Mouse (Mus musculus) embryonic facial prominence, embryonic 10.5 days (tissue): ENCODE data around the gene Clic6. TPM values are rescaled to one million over a fixed set of nuclear protein-coding genes. Genes with fewer than 3 reads are reported as not detected.

Experiments
- DNase-seq: peaks from one replicate; pipeline ENCODE4 v3.0.0-alpha.2; 2017; ENCODE audit warnings: low spot score
- H3K27ac ChIP-seq: fragments of 300-500 bp; sonication (generic); replicated peaks from 2 replicates; pipeline ENCODE4 v1.5.1; 2016; ENCODE audit warnings: mild to moderate bottlenecking
- H3K27me3 ChIP-seq: fragments of 300-500 bp; sonication (generic); replicated peaks from 2 replicates; pipeline ENCODE4 v1.6.1; 2016; ENCODE audit warnings: low read depth, mild to moderate bottlenecking; ENCODE audit not compliant: poor library complexity, severe bottlenecking
- H3K36me3 ChIP-seq: fragments of 300-500 bp; sonication (generic); replicated peaks from 2 replicates; pipeline ENCODE4 v1.6.1; 2016; ENCODE audit warnings: mild to moderate bottlenecking, moderate library complexity
- H3K4me1 ChIP-seq: fragments of 300-500 bp; sonication (generic); 2 replicates; pipeline ENCODE4 v1.6.1; 2016
- H3K4me3 ChIP-seq: fragments of 300-500 bp; sonication (generic); 2 replicates; pipeline ENCODE4 v1.5.1; 2016; ENCODE audit warnings: mild to moderate bottlenecking, moderate library complexity
- H3K9me3 ChIP-seq: fragments of 300-500 bp; sonication (generic); 2 replicates; pipeline ENCODE4 v1.6.1; 2016; ENCODE audit warnings: mild to moderate bottlenecking
- WGBS: fragments of 180-500 bp; shearing (Covaris S2); methylation state at CpG from one replicate; pipeline ENCODE4 v1.1.7; 2016; 5-methylcytosine and 5-hydroxymethylcytosine counted together
- polyA plus RNA-seq: library from polyadenylated mRNA; unstranded; fragments of >200 nt; fragmentation: Nextera tagmentation; extraction: Ambion mirVana; gene quantifications from 2 replicates; pipeline ENCODE4 v1.2.1, GENCODE M21; 2016

The Clic6 gene
- polyA plus RNA-seq, 1 experiment from 2014 or later = 5.6 TPM

DNA sequence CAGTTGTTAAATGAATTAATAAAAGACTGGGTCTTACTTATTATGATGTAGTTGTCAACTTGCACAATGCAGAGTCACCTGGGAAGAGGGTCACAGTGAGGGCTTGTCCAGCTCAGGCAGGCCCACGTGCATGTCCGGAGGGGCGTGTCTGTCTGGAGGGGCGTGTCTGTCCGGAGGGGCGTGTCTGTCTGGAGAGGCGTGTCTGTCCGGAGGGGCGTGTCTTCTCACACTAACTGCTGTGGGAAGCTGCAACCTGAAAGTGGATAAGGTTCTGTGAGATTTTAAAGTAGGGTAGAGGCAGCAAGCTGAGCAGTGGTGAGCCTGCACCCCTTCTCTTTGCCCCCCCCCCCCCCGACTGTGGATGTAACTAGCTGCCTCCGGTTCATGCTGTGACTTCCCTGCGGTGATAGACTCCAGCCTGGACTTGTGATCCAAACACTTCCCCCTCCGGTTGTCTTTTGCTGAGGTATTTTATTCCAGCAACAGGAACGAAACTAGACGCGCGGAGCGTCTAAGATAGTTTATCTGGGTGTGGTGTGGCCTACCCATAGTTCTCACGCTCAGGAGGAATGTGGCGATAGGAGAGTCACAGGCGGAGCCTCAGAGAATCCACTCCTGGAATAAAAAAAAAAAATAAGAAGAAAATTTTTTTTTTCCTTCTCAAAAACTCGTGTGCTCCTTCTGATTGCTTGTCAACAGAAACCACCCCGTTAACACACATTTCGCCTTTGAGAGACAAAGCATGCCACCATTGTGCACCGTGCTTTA is 10.3 kb upstream of the Clic6 start:
- H3K27ac ChIP-seq = no peak overlapping the region
- H3K4me1 ChIP-seq = 0 out of 2 replicates have a peak, but pooled peaks cover 10% of the 10 kb centered on the region
- no peaks in the 10 kb centered on the region for H3K36me3 ChIP-seq
- no peaks in the 10 kb centered on the region for H3K9me3 ChIP-seq
- WGBS = 61% methylated on average over 25 of the region's 25 CpGs
- H3K27me3 ChIP-seq = peaks cover 28% of the 10 kb centered on the region
- no peak overlapping the region for H3K4me3 ChIP-seq
- DNase-seq = peak; percentile 55

- peak overlapping the region; percentile 47 for H3K4me3 ChIP-seq
- peak; percentile 72 for DNase-seq
- 14% methylated on average over 23 of the region's 23 CpGs for WGBS
- no peaks in the 10 kb centered on the region for H3K9me3 ChIP-seq
- H3K27ac ChIP-seq = no peak overlapping the region
- no peaks in the 10 kb centered on the region for H3K36me3 ChIP-seq
- peaks cover 35% of the 10 kb centered on the region for H3K27me3 ChIP-seq
- 0 out of 2 replicates have a peak, but pooled peaks cover 10% of the 10 kb centered on the region for H3K4me1 ChIP-seq
Measured at GRCm38 (mm10) chr16:92478561-92479150, 6.9 kb upstream of the Clic6 start.

DNA sequence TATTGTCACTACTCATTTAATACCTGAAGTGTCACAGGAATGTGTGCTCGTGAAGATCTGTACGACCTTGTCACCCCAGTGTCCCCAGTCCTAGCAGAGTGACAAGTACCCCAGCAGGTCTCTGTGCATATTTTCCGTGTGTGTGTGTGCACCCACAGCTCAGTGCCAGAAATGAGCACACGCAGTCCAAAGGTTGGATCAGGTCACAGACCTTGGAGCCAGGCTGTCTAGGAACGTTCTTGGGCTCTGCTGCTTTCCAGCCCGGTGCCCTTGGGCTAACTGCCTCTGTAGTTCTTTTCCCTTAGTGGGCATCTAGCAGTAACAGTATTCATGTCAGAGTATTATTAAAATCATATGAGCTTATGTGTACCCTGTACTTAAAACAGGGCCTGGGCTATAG is 1.6 kb downstream of the Clic6 start:
- 78% methylated on average over 6 of the region's 6 CpGs for WGBS
- Histone ChIP-seq H3K27me3 (no peaks in the 10 kb centered on the region), H3K4me1 (peaks cover 6% of the 10 kb centered on the region; the same call in 1 of the 2 replicates), H3K36me3 (no peaks in the 10 kb centered on the region), H3K4me3 (no peak overlapping the region), H3K9me3 (no peaks in the 10 kb centered on the region), H3K27ac (no peak overlapping the region)
- no peak for DNase-seq

DNA sequence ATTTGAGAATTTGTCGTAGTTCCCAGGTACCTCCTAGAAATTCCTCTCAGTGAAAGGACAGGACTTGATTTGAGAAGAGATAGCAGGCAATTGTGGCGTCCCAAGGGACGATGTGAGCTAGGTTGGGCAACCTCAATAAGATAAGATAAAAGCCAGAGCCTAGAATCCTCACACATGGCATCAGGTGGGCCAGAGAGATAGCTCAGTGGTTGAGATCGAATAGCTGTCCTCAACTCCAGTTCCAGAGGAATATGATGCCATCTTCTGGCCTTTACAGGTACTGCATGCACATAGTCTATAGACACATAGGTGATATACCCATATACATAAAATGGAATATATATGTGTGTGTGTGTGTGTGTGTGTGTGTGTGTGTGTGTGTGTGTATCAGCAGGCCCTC is 2.0 kb downstream of the Clic6 start:
- H3K4me3 ChIP-seq = no peak overlapping the region
- peak; percentile 26 for DNase-seq
- no peaks in the 10 kb centered on the region for H3K9me3 ChIP-seq
- 57% methylated on average over 4 of the region's 4 CpGs for WGBS
- peaks cover 3% of the 10 kb centered on the region; the same call in 1 of the 2 replicates for H3K27me3 ChIP-seq
- no peaks in the 10 kb centered on the region for H3K36me3 ChIP-seq
- no peak overlapping the region for H3K27ac ChIP-seq
- H3K4me1 ChIP-seq = peaks cover 6% of the 10 kb centered on the region; the same call in 1 of the 2 replicates

GRCm38 (mm10) chr16:92488456-92488855 is 2.9 kb downstream of the Clic6 start:
- Histone ChIP-seq H3K36me3 (no peaks in the 10 kb centered on the region), H3K27ac (no peak overlapping the region), H3K27me3 (peaks cover 8% of the 10 kb centered on the region; the same call in 1 of the 2 replicates), H3K9me3 (no peaks in the 10 kb centered on the region), H3K4me1 (peaks cover 6% of the 10 kb centered on the region; the same call in 1 of the 2 replicates), H3K4me3 (no peak overlapping the region)
- no peak for DNase-seq
- WGBS = 89% methylated on average over 5 of the region's 5 CpGs

- Histone ChIP-seq H3K9me3 (no peaks in the 10 kb centered on the region), H3K4me1 (peaks cover 1% of the 10 kb centered on the region; the same call in 1 of the 2 replicates), H3K27ac (no peak overlapping the region), H3K4me3 (no peak overlapping the region), H3K27me3 (peaks cover 10% of the 10 kb centered on the region; the same call in 1 of the 2 replicates), H3K36me3 (no peaks in the 10 kb centered on the region)
- no peak for DNase-seq
- WGBS = 77% methylated on average over 9 of the region's 9 CpGs
Measured at GRCm38 (mm10) chr16:92489356-92489755, 3.8 kb downstream of the Clic6 start.

DNA sequence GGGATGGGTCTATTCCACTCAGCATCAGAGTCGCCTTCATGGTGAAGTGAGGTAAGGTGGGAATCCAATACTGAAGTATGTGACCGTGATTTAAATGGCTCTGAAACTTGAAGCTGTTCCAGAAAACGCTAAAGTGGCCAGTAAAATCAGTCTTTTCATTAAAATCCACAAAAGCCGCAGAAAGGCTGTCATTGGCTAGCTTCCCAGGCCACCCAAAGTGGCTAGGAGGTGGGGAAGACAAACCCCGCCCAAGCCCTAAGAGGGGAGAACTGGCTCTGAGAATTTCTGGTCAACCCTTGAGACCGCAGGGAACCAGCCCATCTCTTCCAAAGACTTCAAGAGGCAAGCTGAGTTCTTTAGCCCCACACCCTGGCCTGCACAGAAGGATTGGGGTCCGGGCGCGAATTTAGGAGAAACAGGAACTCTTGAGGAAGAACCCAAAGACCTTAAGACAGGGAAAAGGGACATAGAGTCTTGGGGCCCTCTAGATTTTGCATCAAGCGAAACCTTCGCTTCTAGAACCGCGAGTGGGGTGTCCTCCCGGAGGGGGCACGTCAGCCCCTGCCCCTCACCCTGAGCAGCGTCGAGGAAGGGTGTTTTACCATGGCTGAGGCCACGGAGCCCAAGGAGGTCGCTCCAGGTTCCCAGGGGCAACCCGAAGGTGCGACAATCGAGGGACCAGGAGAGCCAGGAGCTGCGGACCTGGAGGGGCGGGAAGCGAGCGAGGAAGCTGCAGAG is 12.5 kb downstream of the Clic6 start:
- no peaks in the 10 kb centered on the region for H3K9me3 ChIP-seq
- H3K4me1 ChIP-seq = peaks cover 22% of the 10 kb centered on the region
- H3K4me3 ChIP-seq = peak overlapping the region; percentile 59
- WGBS = 7% methylated on average over 26 of the region's 26 CpGs
- peak overlapping the region; percentile 4 for H3K27ac ChIP-seq
- no peak for DNase-seq
- peaks cover 78% of the 10 kb centered on the region for H3K27me3 ChIP-seq
- no peaks in the 10 kb centered on the region for H3K36me3 ChIP-seq

- no peaks in the 10 kb centered on the region for H3K9me3 ChIP-seq
Measured at GRCm38 (mm10) chr16:92498589-92498981, 13.0 kb downstream of the Clic6 start.

GRCm38 (mm10) chr16:92499324-92499723 is 13.8 kb downstream of the Clic6 start:
- H3K27ac ChIP-seq = no peak overlapping the region
- H3K4me3 ChIP-seq = peak overlapping the region; percentile 59
- no peaks in the 10 kb centered on the region for H3K9me3 ChIP-seq
- peaks cover 72% of the 10 kb centered on the region for H3K27me3 ChIP-seq
- no peaks in the 10 kb centered on the region for H3K36me3 ChIP-seq
- peak; percentile 29 for DNase-seq
- peaks cover 22% of the 10 kb centered on the region for H3K4me1 ChIP-seq
- WGBS = 14% methylated on average over 15 of the region's 15 CpGs

More at GRCm38 (mm10) chr16:92498589-92498981, 13.0 kb downstream of the Clic6 start:
- Histone ChIP-seq H3K27ac (peak overlapping the region; percentile 4), H3K27me3 (peaks cover 74% of the 10 kb centered on the region), H3K4me1 (peaks cover 22% of the 10 kb centered on the region), H3K4me3 (peak overlapping the region; percentile 59), H3K36me3 (no peaks in the 10 kb centered on the region)
- under 1% methylated on average over 34 of the region's 34 CpGs for WGBS
- DNase-seq = peak; percentile 63

GRCm38 (mm10) chr16:92500534-92500933 is 15.0 kb downstream of the Clic6 start:
- DNase-seq = no peak
- 84% methylated on average over 8 of the region's 8 CpGs for WGBS
- no peak overlapping the region for H3K4me3 ChIP-seq
- peaks cover 22% of the 10 kb centered on the region for H3K4me1 ChIP-seq
- H3K27me3 ChIP-seq = peaks cover 63% of the 10 kb centered on the region
- H3K9me3 ChIP-seq = no peaks in the 10 kb centered on the region
- no peak overlapping the region for H3K27ac ChIP-seq
- no peaks in the 10 kb centered on the region for H3K36me3 ChIP-seq

- Histone ChIP-seq H3K27ac (no peak overlapping the region), H3K9me3 (no peaks in the 10 kb centered on the region), H3K4me1 (peaks cover 20% of the 10 kb centered on the region), H3K36me3 (no peaks in the 10 kb centered on the region), H3K4me3 (no peak overlapping the region), H3K27me3 (peaks cover 38% of the 10 kb centered on the region)
- no peak for DNase-seq
- WGBS = 62% methylated on average over 5 of the region's 5 CpGs
Measured at GRCm38 (mm10) chr16:92503105-92503504, 17.6 kb downstream of the Clic6 start.

DNA sequence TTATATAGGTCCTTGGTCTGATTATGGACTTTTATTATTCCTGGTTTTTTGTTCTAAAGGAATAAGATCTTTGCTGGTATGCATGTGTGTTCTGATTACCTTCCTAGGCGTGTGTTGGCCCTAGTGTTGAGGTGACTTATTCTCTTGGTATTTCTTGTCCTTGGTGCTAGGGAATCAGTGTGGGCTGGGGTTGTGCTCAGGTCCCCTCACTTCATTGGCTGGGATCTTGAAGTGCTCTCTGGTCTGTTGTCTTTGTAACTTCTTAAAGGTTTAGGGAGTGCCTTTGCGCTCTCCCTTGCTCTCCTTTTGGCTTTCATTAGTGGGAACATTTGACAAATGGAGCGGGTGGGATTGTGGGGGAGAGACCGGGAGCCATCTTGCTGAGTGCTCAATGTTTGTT is 22.0 kb downstream of the Clic6 start:
- 88% methylated on average over 4 of the region's 4 CpGs for WGBS
- H3K36me3 ChIP-seq = no peaks in the 10 kb centered on the region
- no peak overlapping the region for H3K27ac ChIP-seq
- no peaks in the 10 kb centered on the region for H3K9me3 ChIP-seq
- H3K4me3 ChIP-seq = no peak overlapping the region
- H3K4me1 ChIP-seq = peaks cover 9% of the 10 kb centered on the region
- DNase-seq = no peak
- no peaks in the 10 kb centered on the region for H3K27me3 ChIP-seq
